Mouse (Mus musculus) heart, embryonic 12.5 days (tissue): ENCODE results near the gene Adar. TPM values are rescaled to one million over a fixed set of nuclear protein-coding genes. Genes with fewer than 3 reads are reported as not detected.
"Not testable (repeated sequence)": the region's sequence is repeated elsewhere in the genome, so short reads cannot be mapped to it uniquely, and the experiment has no call there.

ENCODE experiments used
- ATAC-seq: fragments of 200-750 bp; cut with Nextera tagmentation; 2 replicates; pipeline ENCODE4 v1.8.0; 2017; ENCODE audit warnings: moderate TSS enrichment, moderate library complexity; ENCODE audit not compliant: insufficient number of reproducible peaks, low FRiP score
- H3K27ac ChIP-seq: fragments of 300-500 bp; sonication (generic); 2 replicates; pipeline ENCODE4 v1.5.1; 2016; ENCODE audit warnings: mild to moderate bottlenecking, moderate library complexity; ENCODE audit not compliant: poor library complexity, severe bottlenecking
- H3K27me3 ChIP-seq: fragments of 300-500 bp; sonication (generic); replicated peaks from 2 replicates; pipeline ENCODE4 v1.6.1; 2016; ENCODE audit warnings: mild to moderate bottlenecking, moderate library complexity
- H3K36me3 ChIP-seq: fragments of 300-500 bp; sonication (generic); 2 replicates; pipeline ENCODE4 v1.6.1; 2016; ENCODE audit warnings: mild to moderate bottlenecking, moderate library complexity
- H3K4me1 ChIP-seq: fragments of 300-500 bp; sonication (generic); replicated peaks from 2 replicates; pipeline ENCODE4 v1.6.1; 2016; ENCODE audit warnings: mild to moderate bottlenecking
- H3K4me2 ChIP-seq: fragments of 300-500 bp; sonication (generic); 2 replicates; pipeline ENCODE4 v1.6.1; 2016; ENCODE audit warnings: mild to moderate bottlenecking, moderate library complexity
- H3K4me3 ChIP-seq: fragments of 300-500 bp; sonication (generic); 2 replicates; pipeline ENCODE4 v1.5.1; 2016; ENCODE audit warnings: mild to moderate bottlenecking
- H3K9ac ChIP-seq: fragments of 300-500 bp; sonication (generic); 2 replicates; pipeline ENCODE4 v1.6.1; 2016; ENCODE audit warnings: mild to moderate bottlenecking, moderate library complexity
- H3K9me3 ChIP-seq: fragments of 300-500 bp; sonication (generic); replicated peaks from 2 replicates; pipeline ENCODE4 v1.6.1; 2016; ENCODE audit warnings: mild to moderate bottlenecking, moderate library complexity
- WGBS: fragments of 180-500 bp; shearing (Covaris S2); methylation state at CpG from one replicate; pipeline ENCODE4 v1.1.7; 2016; 5-methylcytosine and 5-hydroxymethylcytosine counted together
- polyA plus RNA-seq: library from polyadenylated mRNA; unstranded; fragments of >200 nt; fragmentation: Nextera tagmentation; extraction: Ambion mirVana; gene quantifications from 2 replicates; pipeline ENCODE4 v1.2.1, GENCODE M21; 2016

Adar gene
- polyA plus RNA-seq, 1 experiment from 2014 or later, result 11.6 TPM

DNA sequence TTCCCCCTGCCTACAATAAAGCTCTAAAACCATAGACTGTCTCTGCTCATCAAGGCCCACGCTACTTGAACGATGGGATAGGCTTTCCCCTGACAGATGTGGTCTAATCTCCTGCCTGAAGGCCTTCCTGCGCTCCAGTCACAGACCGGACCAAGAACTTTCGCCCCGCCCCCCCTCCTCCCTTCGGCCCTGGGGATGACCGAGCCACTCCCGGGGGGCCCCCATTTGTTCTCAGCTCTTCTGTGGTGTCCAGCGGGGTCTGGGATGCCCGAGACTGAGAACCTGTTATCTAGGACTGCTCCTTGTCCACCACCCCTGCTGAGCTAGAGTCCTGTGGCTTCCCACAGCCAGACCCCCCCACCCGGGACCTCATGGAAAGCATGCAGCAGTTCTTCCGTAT lies 84.7 kb downstream of the Adar start:
- 0 out of 2 replicates have a peak, but pooled peaks have one; percentile 42 for ATAC-seq
- 3% methylated on average over 13 of the region's 13 CpGs for WGBS
- Histone ChIP-seq H3K9ac (peak overlapping the region; percentile 65; the same call in 1 of the 2 replicates), H3K27me3 (no peaks in the 10 kb centered on the region), H3K36me3 (no peaks in the 10 kb centered on the region), H3K9me3 (no peaks in the 10 kb centered on the region), H3K4me1 (peaks cover 8% of the 10 kb centered on the region), H3K27ac (no peak overlapping the region), H3K4me3 (peak overlapping the region; percentile 43), H3K4me2 (peak overlapping the region; percentile 71)

DNA sequence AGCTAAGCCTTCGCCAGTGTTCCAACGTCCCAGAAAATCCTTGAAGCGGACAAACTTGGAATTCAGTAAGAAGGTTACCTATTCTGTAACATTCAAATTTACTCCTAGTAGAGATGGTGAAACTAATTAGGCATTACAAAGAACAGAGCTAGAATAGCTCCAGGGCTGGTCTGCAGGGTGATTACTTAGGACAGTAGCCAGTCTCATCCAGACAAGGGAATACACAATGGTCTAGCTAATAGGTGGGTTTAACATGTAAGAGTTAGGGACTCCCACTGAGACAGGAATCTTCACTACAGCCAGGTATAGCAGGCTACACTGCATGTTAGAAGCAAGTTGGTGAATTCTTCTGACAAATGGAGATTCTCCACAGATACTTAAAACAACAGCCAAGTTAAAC lies 85.3 kb downstream of the Adar start:
- H3K4me1 ChIP-seq, H3K4me3 ChIP-seq, ATAC-seq, H3K4me2 ChIP-seq, H3K9ac ChIP-seq, H3K9me3 ChIP-seq, H3K27ac ChIP-seq, H3K27me3 ChIP-seq, H3K36me3 ChIP-seq: not testable (repeated sequence)
- 37% methylated on average over 3 of the region's 3 CpGs for WGBS

DNA sequence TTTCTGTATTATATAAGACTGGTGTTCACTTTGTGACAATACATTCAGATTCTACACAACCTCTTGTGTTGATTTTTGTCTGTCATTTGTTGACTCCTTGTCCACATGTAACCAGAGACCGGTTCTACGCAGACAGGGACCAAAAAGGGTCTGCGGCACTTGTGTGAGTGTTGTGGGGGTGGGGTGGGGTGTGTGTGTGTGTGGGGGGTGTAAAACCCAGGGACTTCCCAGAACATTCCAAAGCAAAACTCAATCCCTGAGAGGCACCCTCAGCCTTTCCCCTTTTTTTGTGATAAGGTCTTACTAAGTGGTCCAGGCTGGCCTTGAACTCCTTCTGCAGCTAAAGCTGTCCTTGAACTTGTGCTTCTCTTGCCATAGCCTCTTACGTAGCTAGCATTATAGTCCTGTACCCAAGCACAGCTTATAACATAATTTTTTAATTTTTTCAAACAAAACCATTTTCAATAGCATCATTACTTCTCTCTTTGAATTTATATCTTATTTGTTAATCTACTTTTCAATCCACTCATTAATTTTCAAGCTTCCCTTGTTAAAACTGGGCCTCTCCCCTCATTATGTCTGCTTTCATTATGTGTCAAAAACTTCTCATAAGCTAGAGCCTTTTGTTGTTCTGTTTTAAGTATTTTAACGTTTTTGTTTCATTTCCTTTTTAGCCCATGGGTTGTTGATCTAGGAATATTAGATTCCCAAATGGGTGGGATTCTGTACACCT lies 86.1 kb downstream of the Adar start:
- WGBS, result 62% methylated on average over 5 of the region's 5 CpGs
- Histone ChIP-seq H3K9ac (no peak overlapping the region), H3K4me2 (no peak overlapping the region), H3K27ac (no peak overlapping the region), H3K36me3 (no peaks in the 10 kb centered on the region), H3K4me3 (no peak overlapping the region), H3K4me1 (peaks cover 8% of the 10 kb centered on the region), H3K9me3 (no peaks in the 10 kb centered on the region; the same call in 1 of the 2 replicates), H3K27me3 (no peaks in the 10 kb centered on the region)
- ATAC-seq, result no peak

DNA sequence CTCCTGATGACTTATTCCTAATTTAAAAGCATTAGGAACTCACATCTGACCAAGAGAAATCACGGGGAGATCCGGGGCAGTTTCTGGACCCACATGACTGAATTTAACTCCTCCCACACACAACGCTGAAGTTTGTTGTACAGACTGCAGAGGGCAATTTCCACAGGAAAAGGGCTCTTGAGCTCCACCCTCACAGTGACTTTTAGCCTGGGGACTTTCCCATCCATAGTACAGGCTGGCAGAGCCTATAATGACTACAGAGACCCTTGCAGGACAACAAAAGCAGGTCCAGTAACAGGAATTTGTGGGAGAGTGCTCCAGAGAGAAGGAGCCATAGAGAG lies 86.7 kb downstream of the Adar start:
- H3K4me1 ChIP-seq, result peaks cover 8% of the 10 kb centered on the region
- no peak overlapping the region for H3K27ac ChIP-seq
- WGBS, result 27% methylated on average over 3 of the region's 3 CpGs
- no peak overlapping the region for H3K9ac ChIP-seq
- no peak overlapping the region for H3K4me3 ChIP-seq
- no peaks in the 10 kb centered on the region for H3K27me3 ChIP-seq
- H3K36me3 ChIP-seq, result no peaks in the 10 kb centered on the region
- H3K9me3 ChIP-seq, result no peaks in the 10 kb centered on the region; the same call in 1 of the 2 replicates
- no peak for ATAC-seq
- H3K4me2 ChIP-seq, result no peak overlapping the region

DNA sequence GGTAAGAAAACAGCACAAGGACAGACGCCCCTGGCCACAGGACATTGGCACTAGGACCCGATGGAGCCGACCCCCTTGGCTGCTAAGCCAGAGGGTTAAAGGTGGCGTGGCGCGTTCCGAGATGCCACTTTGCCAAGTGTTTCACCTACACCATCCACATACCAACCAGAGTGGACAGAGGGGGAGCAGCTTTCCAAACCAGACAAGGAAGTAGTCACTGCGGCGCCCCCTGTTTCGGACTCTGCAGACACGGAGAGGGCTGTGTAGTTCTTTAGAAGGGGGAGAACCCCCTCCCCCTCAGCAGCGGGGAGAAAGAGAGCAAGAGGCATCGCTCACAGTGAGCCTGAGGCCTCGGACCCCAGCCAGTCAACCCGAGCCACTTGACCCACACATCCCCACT lies 88.1 kb downstream of the Adar start:
- Histone ChIP-seq H3K27me3 (no peaks in the 10 kb centered on the region), H3K9me3 (no peaks in the 10 kb centered on the region; the same call in 1 of the 2 replicates), H3K27ac (no peak overlapping the region), H3K4me2 (no peak overlapping the region), H3K36me3 (no peaks in the 10 kb centered on the region), H3K4me1 (peaks cover 8% of the 10 kb centered on the region), H3K9ac (no peak overlapping the region), H3K4me3 (no peak overlapping the region)
- ATAC-seq, result no peak
- 72% methylated on average over 15 of the region's 15 CpGs for WGBS

Other genes with a start within 250 kb of the Adar start
- 1.4 and 1.5 TPM in 2 replicates for gene Kcnn3, start 194.9 kb upstream of the Adar start, polyA plus RNA-seq
- gene Chrnb2, start 49.6 kb downstream of the Adar start, polyA plus RNA-seq, result 0.32 and 0.36 TPM in 2 replicates
- gene Ube2q1, start 58.6 kb downstream of the Adar start, polyA plus RNA-seq, result 13.4 and 14.4 TPM in 2 replicates
- gene She, start 116.3 kb downstream of the Adar start, polyA plus RNA-seq, result 9.6 and 10.5 TPM in 2 replicates
- gene Il6ra, start 198.2 kb downstream of the Adar start, polyA plus RNA-seq, result 0.47 and 0.59 TPM in 2 replicates
- 20.0 and 20.8 TPM in 2 replicates for gene Atp8b2, start 248.5 kb downstream of the Adar start, polyA plus RNA-seq